Mouse (Mus musculus): ENCODE measurements at regions not wholly inside any gene's neighbourhood (a gene's known extent, or its start where the extent isn't known, plus 50 kb on each side); places are given as distances from the start of the nearest gene placed in this dataset.

DNA sequence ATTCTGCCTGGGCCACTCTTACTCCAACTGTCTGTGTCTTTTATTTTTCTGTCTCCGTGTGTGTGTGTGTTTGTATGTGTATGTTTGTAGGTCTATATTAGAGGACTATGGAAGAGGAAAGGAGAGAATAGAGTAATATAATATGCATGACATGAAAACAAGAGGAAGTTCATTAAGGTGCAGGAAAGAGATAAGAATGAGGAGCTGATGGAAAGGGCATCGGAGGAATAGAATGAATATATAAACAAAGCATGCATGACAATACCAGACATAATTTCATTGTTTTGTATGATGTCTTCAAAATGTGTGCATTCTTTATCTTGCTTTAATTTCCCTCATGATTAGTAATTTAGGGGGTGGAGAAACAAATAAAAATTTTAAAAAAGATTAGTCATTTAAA lies 147.3 kb upstream of the Sema3a start:
- Histone ChIP-seq H3K9ac (ENCODE audit: insufficient read depth, low read depth) (no peak overlapping the region), H3K36me3 (replicated peaks in 1 of 2; ENCODE audit: control insufficient read depth in 1 of 2, insufficient read depth in 1 of 2, low read length in 1 of 2) (no peaks in the 10 kb centered on the region), H3K4me2 (ENCODE audit: insufficient read depth, low read depth, poor library complexity, severe bottlenecking) (no peak overlapping the region), H3K4me3 (replicated peaks in 1 of 3; ENCODE audit: low read depth in 2 of 3, low read length in 2 of 3, poor library complexity in 1 of 3) (no peak overlapping the region), H3K4me1 (ENCODE audit: control insufficient read depth in 1 of 2, insufficient read depth in 2 of 2) (no peaks in the 10 kb centered on the region), H3K9me3 (replicated peaks; ENCODE audit: low read length) (peaks cover 9% of the 10 kb centered on the region), H3K27ac (ENCODE audit: insufficient read depth, low read depth) (no peak overlapping the region), H3K27me3 (replicated peaks) (no peaks in the 10 kb centered on the region), H3K79me2 (replicated peaks; ENCODE audit: control insufficient read depth, extremely low read depth, insufficient read depth, poor library complexity, severe bottlenecking) (no peaks in the 10 kb centered on the region)
- TF ChIP-seq BHLHE40 (IDR thresholded peaks at IDR 0.05; ENCODE audit: low read depth, low read length) (no peak), CTCF (conservative IDR thresholded peaks at IDR 0.05 in 1 of 2, IDR thresholded peaks at IDR 0.05 in 1 of 2; ENCODE audit: low read depth in 2 of 2, low read length in 2 of 2) (no peak), SMC3 (IDR thresholded peaks at IDR 0.05; ENCODE audit: low read depth, low read length) (no peak), CHD1 (IDR thresholded peaks at IDR 0.05; ENCODE audit: low read depth, low read length) (no peak), KAT2A (IDR thresholded peaks at IDR 0.05; ENCODE audit: insufficient replicate concordance, low read length) (no peak), ZMIZ1 (IDR thresholded peaks at IDR 0.05; ENCODE audit: low read depth, low read length) (no peak)
- dilution Hi-C loops (cut with MboI; ENCODE audit: extremely low pct_ligation_motif_present, extremely low pct_unique_long_range_greater_than_20kb, low sequenced_read_pairs) (no loop called here), in situ Hi-C loops (cut with MboI; ENCODE audit: low pct_ligation_motif_present, low pct_unique_long_range_greater_than_20kb, low sequenced_read_pairs) (no loop called here)
- no peak for DNase-seq (ENCODE audit: extremely low read depth)

DNA sequence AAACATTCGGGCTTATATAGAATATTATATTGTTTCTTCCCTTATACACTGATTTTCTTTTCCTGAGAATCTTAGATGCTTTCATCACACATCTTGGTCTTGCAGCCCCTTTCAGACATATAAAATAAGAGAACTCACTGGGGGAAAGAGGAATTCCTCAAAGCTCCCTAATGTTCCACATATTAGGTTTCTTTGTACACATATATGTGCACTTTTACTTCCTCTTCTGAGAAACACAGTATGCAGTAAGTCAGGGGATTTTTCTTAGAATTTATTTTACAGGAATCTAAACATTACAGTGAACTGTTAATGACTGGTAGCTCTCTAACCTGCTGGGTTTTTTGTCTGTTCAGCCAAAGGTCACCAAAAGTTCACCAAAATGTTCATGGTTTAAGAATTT lies 131.4 kb upstream of the Sema3a start:
- no peak for DNase-seq (ENCODE audit: extremely low read depth)
- dilution Hi-C loops (cut with MboI; ENCODE audit: extremely low pct_ligation_motif_present, extremely low pct_unique_long_range_greater_than_20kb, low sequenced_read_pairs) = no loop called here

DNA sequence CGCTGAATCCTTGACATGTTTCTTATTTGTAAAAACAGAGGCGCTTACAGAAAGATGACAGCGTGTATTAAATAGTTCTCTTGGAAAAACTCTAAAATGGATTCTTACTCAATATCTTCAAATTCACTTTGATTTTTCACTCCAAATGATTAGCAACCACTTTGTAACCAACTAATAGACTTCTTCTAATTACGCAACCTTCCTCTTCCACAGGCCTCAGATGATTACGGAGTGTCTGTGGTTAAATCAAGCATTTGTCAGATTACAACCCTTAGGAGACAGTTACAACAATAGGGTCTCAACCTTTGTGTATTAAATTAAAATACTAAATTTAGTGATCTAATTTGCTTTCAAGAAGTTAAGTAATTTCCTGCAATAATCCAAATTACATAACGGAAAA lies 127.8 kb upstream of the Sema3a start:
- TF ChIP-seq ETS1 (conservative IDR thresholded peaks at IDR 0.05; ENCODE audit: low read depth, low read length) = no peak
- TF ChIP-seq HCFC1 (IDR thresholded peaks at IDR 0.05; ENCODE audit: low read depth, low read length) = no peak
- no peak for TF ChIP-seq ELF1 (IDR thresholded peaks at IDR 0.05; ENCODE audit: low read depth, low read length)
- TF ChIP-seq CHD2 (IDR thresholded peaks at IDR 0.05; ENCODE audit: low read length) = no peak
- no peak for TF ChIP-seq ZKSCAN1 (IDR thresholded peaks at IDR 0.05; ENCODE audit: borderline replicate concordance, low read depth, low read length)
- no peak for TF ChIP-seq SMC3 (IDR thresholded peaks at IDR 0.05; ENCODE audit: low read depth, low read length)
- TF ChIP-seq POLR2AphosphoS2 (IDR thresholded peaks at IDR 0.05; ENCODE audit: low read depth, low read length) = no peak
- no peak for TF ChIP-seq MAX (IDR thresholded peaks at IDR 0.05; ENCODE audit: low read length)
- TF ChIP-seq JUND (conservative IDR thresholded peaks at IDR 0.05; ENCODE audit: low read depth, low read length) = no peak
- no peak for TF ChIP-seq IRF4 (IDR thresholded peaks at IDR 0.05; ENCODE audit: low read depth, low read length)
- no peak for TF ChIP-seq ZMIZ1 (IDR thresholded peaks at IDR 0.05; ENCODE audit: low read depth, low read length)
- in situ Hi-C loops (cut with MboI; ENCODE audit: low pct_ligation_motif_present, low pct_unique_long_range_greater_than_20kb, low sequenced_read_pairs) = no loop called here
- Histone ChIP-seq H3K4me1 (ENCODE audit: control insufficient read depth in 1 of 2, insufficient read depth in 2 of 2) (no peaks in the 10 kb centered on the region), H3K27ac (ENCODE audit: insufficient read depth, low read depth) (no peak overlapping the region), H3K9me3 (replicated peaks; ENCODE audit: low read length) (peaks cover 27% of the 10 kb centered on the region), H3K36me3 (replicated peaks in 1 of 2; ENCODE audit: control insufficient read depth in 1 of 2, insufficient read depth in 1 of 2, low read length in 1 of 2) (no peaks in the 10 kb centered on the region), H3K79me2 (replicated peaks; ENCODE audit: control insufficient read depth, extremely low read depth, insufficient read depth, poor library complexity, severe bottlenecking) (no peaks in the 10 kb centered on the region), H3K27me3 (replicated peaks) (no peaks in the 10 kb centered on the region), H3K4me2 (ENCODE audit: insufficient read depth, low read depth, poor library complexity, severe bottlenecking) (no peak overlapping the region), H3K9ac (ENCODE audit: insufficient read depth, low read depth) (no peak overlapping the region), H3K4me3 (replicated peaks in 1 of 3; ENCODE audit: low read depth in 2 of 3, low read length in 2 of 3, poor library complexity in 1 of 3) (no peak overlapping the region)
- dilution Hi-C loops (cut with MboI; ENCODE audit: extremely low pct_ligation_motif_present, extremely low pct_unique_long_range_greater_than_20kb, low sequenced_read_pairs) = no loop called here
- DNase-seq (ENCODE audit: extremely low read depth) = no peak

More for the DNA sequence above, 131.4 kb upstream of the Sema3a start:
- Histone ChIP-seq H3K79me2 (replicated peaks; ENCODE audit: control insufficient read depth, extremely low read depth, insufficient read depth, poor library complexity, severe bottlenecking) (no peaks in the 10 kb centered on the region), H3K27me3 (replicated peaks) (no peaks in the 10 kb centered on the region), H3K9me3 (replicated peaks; ENCODE audit: low read length) (peaks cover 35% of the 10 kb centered on the region), H3K4me2 (ENCODE audit: insufficient read depth, low read depth, poor library complexity, severe bottlenecking) (no peak overlapping the region), H3K4me1 (ENCODE audit: control insufficient read depth in 1 of 2, insufficient read depth in 2 of 2) (no peaks in the 10 kb centered on the region), H3K9ac (ENCODE audit: insufficient read depth, low read depth) (no peak overlapping the region), H3K36me3 (replicated peaks in 1 of 2; ENCODE audit: control insufficient read depth in 1 of 2, insufficient read depth in 1 of 2, low read length in 1 of 2) (no peaks in the 10 kb centered on the region), H3K27ac (ENCODE audit: insufficient read depth, low read depth) (no peak overlapping the region), H3K4me3 (replicated peaks in 1 of 3; ENCODE audit: low read depth in 2 of 3, low read length in 2 of 3, poor library complexity in 1 of 3) (no peak overlapping the region)
- TF ChIP-seq HCFC1 (IDR thresholded peaks at IDR 0.05; ENCODE audit: low read depth, low read length) (no peak), UBTF (IDR thresholded peaks at IDR 0.05; ENCODE audit: low read depth, low read length) (no peak), CHD1 (IDR thresholded peaks at IDR 0.05; ENCODE audit: low read depth, low read length) (no peak), POLR2AphosphoS2 (IDR thresholded peaks at IDR 0.05; ENCODE audit: low read depth, low read length) (no peak), CTCF (conservative IDR thresholded peaks at IDR 0.05 in 1 of 2, IDR thresholded peaks at IDR 0.05 in 1 of 2; ENCODE audit: low read depth in 2 of 2, low read length in 2 of 2) (no peak), GABPA (IDR thresholded peaks at IDR 0.05; ENCODE audit: insufficient replicate concordance, low read depth, low read length) (no peak), ETS1 (conservative IDR thresholded peaks at IDR 0.05; ENCODE audit: low read depth, low read length) (no peak), KAT2A (IDR thresholded peaks at IDR 0.05; ENCODE audit: insufficient replicate concordance, low read length) (no peak)
- in situ Hi-C loops (cut with MboI; ENCODE audit: low pct_ligation_motif_present, low pct_unique_long_range_greater_than_20kb, low sequenced_read_pairs) = no loop called here

Data from CH12.LX (cell line).